Mouse (Mus musculus) layer of hippocampus, postnatal 25 days (tissue): ENCODE measurements around the gene Runx2. TPM values are rescaled to one million over a fixed set of nuclear protein-coding genes. Genes with fewer than 3 reads are reported as not detected.

ENCODE experiments used
- DNase-seq, 2 experiments: peaks; one replicate each; pipeline ENCODE4 v3.0.0; 2022; ENCODE audit warnings: mixed read lengths in 2 of 2, low spot score in 1 of 2; ENCODE audit errors: extremely low spot score in 1 of 2
- total RNA-seq, 2 experiments: library from RNA; stranded (reverse); gene quantifications; 2 replicates each; pipeline ENCODE4 v1.2.3; 2021

Gene Runx2
- total RNA-seq, 2 experiments from 2014 or later: 11.0 to 11.7 TPM

GRCm38 (mm10) chr17:44557199-44558111, 257.1 kb downstream of the Runx2 start:
- DNase-seq: no peak

DNA sequence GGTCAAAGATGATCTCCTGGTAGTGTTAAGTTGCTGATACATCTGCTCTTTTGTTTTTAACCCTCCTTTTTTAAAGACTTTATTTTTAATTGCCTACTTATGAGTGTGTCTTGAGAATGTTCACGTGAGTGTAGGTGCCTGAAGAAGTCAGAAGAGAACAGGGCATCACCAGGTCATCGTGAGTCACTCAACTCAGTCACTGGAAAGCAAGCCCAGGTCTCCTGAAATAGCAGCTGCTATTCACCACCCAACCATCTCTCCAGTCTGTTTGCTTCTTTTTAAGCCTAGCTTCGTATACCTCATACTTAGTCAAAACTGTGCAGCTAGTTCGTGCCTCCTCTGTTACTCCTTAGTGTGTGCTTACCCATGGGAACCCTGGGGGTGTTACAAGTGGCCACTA, 259.7 kb downstream of the Runx2 start:
- DNase-seq: no peak

DNA sequence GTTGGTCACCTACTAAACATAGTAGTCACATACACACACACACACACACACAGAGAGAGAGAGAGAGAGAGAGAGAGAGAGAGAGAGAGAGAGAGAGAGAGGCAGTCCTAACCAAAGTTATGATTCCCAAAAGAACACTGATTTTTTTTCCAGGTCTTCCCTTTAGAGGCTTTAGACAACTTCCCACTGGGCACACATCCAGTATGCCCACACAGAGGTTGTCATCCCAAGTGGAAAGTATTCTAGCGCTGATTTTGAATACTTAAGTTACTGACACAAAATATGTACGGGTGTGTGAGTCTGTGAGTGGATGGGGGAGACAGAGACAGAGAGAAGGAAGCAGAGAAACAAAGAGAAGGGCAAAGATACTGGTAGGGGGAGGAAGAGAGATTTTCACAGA, 265.0 kb downstream of the Runx2 start:
- no peak for DNase-seq

- no peak for DNase-seq
Measured at GRCm38 (mm10) chr17:44547922-44548321, 266.7 kb downstream of the Runx2 start.

DNA sequence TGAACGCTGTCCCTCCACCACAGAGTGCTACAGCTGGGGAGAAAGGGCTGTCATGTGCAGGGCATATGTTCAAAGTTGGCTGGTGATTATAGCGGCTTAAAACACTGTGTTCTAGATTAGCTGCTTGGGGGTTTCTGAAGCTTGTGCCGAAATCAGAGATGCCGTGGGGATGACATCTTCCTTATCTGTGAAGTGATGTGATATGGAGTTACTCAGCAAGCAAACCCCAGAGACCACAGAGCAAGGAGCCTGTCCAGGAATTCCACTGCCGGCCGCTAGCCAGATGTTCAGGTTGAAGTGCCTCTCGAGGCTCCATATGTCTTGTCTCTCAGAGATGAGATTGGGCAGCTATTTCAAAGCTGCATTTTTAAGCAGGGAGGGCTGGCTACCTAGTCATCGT, 267.8 kb downstream of the Runx2 start:
- DNase-seq: no peak

GRCm38 (mm10) chr17:44545141-44545813, 269.3 kb downstream of the Runx2 start:
- no peak for DNase-seq

DNA sequence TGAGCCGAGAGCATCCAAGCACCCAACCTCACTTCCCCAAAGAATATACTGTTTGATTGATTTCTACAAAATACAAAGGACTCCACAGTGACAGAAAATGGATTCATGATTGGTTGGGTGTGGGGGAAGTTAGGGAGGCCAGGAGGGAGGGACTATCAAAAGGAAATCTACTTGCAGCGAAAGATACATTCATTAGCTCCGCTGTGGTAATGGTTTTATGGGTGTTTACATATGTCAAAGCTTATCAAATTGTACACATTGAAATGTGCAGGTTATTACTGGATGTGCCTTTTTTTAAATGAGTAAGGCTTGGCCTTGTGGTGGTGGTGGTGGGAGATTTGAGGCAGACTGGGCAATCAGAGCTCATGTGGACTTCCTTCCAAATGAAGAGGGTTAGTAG, 271.9 kb downstream of the Runx2 start:
- no peak for DNase-seq

- DNase-seq: no peak
Measured at GRCm38 (mm10) chr17:44540699-44541098, 273.9 kb downstream of the Runx2 start.

DNA sequence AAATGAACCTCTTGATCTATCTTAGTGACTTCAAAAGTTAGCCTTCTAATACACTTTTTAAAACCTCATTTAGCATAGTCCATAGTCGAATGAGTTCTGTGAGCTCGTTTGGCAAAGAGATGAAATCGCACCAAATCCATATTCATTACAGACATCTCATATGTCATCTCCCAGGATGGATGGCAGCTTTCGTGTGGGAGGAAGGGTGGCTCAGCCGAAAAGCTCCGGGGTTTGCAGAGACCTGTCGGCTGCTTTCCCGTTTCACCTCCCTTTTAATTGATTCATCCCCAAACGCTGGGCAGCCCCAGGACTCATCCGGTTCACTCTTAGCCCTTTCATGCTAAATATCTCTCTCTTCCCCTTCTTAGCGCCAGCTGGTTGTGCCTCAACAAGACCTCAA, 275.7 kb downstream of the Runx2 start:
- DNase-seq: peak in 1 of 2 experiments; percentile 35

GRCm38 (mm10) chr17:44530000-44530399, 284.6 kb downstream of the Runx2 start:
- DNase-seq: peak in 1 of 2 experiments; percentile 56

- DNase-seq: no peak
Measured at GRCm38 (mm10) chr17:44528617-44529016, 286.0 kb downstream of the Runx2 start.

DNA sequence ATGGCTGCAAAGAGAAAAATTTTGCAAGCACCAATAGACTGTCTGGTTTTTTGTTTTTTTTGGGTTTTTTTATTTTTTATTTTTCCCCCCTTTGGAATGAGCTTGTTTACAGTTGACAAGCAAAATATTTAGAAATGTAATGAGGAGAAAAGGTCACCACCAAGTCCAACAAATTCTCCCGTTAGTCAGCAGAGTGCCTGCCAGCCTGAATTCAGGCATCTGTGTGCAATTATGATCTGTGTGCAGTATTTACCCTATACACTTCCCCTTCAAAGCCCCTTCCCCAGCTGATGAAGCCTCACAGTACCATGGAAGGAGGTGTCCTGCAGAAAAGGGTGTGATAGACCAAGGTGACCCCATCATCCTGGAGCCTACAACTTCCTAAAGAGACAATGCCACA, 290.5 kb downstream of the Runx2 start:
- DNase-seq: no peak

DNA sequence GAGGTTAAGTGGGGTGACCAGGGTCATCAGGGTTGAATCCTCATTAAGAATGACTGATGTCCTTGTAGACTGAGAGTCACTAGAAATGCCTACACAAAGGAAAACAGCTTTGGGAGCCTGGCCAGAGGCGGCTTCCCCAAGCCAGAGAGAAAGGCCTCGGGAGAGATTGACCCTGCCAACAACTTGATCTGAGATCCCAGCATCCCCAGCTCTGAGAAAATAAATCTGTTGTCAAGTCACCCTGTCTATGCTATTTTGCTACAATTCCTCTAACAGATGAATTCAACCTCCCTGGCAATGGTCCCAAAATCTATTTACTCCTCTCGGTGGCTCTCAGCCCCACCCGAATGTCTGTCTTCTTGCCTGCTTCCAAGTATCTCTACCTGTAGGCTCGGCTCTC, 291.7 kb downstream of the Runx2 start:
- no peak for DNase-seq

- no peak for DNase-seq
Measured at GRCm38 (mm10) chr17:44520122-44521075, 294.2 kb downstream of the Runx2 start.

- DNase-seq: no peak
Measured at GRCm38 (mm10) chr17:44519356-44519755, 295.2 kb downstream of the Runx2 start.

GRCm38 (mm10) chr17:44518156-44518555, 296.4 kb downstream of the Runx2 start:
- DNase-seq: no peak

DNA sequence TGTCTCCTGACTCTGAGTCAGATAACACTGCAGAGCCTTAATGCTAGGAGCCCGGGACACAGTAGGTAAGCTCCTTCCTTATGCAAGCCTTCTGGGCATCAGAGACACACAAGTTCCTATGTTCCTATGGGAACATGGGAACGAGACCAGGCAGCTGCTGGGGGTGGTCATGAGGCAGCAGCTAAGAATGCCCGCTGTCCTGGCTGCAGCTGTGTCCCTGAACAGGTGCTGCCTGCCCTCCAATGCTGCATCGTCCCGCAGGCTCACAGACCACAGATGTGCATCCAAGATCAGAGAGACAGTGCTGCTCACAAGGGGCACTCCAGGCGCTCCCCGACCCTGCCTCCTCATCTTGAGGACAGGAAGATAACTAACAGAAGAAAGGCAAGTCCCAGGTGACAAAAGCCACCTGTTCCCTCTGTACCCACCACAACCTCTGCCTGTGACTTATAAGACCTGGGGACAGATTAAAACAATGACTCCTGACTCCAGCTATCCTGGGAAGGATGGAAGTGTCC, 306.3 kb downstream of the Runx2 start:
- no peak for DNase-seq

GRCm38 (mm10) chr17:44507741-44508140, 306.9 kb downstream of the Runx2 start:
- no peak for DNase-seq

DNA sequence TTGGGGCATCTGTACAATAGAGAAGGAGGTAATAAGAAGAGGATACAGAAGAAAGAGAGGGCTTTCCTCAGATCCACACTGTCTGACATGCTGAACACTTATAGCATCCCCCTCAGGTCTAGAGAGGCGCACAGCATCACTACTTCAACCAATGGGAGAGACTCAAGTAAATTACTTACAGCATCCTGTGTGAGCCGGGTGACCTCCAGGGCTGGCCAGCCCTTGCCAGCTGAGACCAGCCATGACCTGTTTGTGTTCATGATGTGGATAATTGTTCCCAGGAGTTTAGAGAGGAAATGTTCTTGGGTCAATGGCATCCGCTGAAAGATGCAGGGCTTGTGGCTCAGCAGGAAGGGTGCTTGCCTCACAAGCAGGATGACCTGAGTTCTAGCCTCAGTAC, 308.1 kb downstream of the Runx2 start:
- DNase-seq: no peak

DNA sequence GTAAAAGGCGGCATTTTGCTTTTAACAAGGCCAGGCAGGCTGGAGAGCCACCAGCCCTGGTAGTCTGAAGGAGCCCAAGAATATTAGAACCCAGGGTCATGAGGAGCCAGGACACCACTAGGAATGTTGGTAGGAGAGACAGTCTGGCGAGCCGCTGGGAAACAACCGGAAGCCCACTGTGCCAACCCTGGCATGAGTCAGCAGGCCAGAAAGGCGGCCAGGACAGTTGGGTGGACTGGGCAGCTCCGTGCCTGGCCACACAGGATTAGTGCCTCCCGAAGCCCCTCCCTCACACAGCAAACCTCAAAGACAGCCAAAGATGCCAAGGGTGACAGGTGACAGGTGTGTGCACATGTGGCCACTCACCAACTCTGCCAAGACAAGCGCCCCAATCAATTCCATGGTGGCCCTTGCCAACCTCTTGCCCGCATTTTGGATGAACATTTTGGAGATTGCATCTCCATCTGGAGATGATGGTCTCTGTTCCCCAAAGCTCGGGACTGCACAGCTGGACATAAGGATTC, 309.7 kb downstream of the Runx2 start:
- DNase-seq: no peak
